Mouse (Mus musculus) CD4-positive naive resting alpha-beta T cell, adult 76 days (primary cell): Measurements from ENCODE around the gene Pmpcb. TPM values are rescaled to one million over a fixed set of nuclear protein-coding genes. Genes with fewer than 3 reads are reported as not detected.

Experiments
- total RNA-seq: library from RNA; stranded (reverse); gene quantifications from one replicate; pipeline ENCODE4 v1.2.4, GENCODE M21; 2023

Pmpcb gene
- 112 TPM for total RNA-seq

DNA sequence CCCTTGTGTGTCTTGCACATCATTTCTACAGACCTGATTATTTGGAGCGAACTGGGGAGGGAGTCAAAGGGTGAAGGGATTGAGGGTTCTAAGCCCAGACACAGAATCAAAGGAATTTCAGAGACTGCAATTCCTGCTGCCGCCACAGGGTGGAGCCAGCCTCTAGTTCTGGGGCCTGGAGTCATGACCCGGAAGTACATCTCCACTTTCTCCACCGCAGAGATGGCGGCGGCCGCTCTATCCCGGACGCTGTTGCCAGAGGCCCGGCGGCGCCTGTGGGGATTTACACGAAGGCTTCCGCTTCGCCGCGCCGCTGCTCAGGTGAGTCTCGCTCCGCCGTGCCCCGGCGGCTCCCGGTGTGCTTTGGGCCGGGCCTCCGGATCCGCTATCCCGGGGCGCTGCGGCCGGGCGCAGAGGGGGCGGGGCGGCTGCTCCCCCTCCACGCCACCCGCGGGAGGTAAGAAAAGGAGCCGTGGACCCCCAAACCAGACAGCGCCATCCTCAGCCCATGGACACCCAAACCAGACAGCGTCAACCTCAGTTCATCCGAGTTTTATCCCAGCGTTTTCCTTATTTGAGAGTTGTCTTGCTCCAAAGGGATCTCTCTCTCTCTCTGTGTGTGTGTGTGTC lies at the start of gene Pmpcb:
TSS of gene Pmpcb (plus strand) at position 186 of the 630 bp plus-strand sequence.

DNA sequence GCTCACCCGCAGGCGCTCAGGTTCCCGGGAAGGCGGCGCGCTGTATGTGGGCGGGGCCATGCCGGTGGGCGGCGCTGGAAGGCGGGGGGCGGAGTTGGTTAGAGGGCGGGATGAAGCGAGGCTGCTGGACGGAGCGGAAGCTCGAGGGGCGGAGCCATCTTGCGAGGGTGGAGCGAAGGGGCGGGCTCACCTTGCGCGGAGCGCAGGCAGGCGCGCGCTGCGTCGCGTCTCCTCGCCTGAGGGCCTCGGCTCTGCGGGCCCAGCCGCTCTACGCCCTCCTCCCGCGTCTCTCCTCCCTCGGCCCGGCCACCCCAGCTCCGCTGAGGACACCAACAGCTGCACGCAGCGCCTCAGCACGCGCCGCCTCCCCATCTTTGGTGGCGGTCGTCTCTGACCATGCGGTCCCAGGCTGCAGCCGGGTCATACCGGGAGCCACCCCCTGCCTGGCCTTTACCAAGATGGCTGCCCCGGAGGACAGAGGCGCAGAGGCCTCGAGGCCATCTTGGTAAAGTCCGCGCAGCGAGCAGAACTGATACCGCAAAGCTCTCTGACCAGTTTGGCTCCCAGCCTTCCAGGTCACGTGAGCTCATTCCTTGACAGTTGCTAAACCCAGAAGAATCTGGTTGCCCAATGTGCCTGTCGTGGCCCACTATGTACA lies 35.5 kb upstream of the Pmpcb start, which contains the start of gene Napepld:
TSS of gene Napepld (minus strand) at position 46 of the 658 bp plus-strand sequence.

DNA sequence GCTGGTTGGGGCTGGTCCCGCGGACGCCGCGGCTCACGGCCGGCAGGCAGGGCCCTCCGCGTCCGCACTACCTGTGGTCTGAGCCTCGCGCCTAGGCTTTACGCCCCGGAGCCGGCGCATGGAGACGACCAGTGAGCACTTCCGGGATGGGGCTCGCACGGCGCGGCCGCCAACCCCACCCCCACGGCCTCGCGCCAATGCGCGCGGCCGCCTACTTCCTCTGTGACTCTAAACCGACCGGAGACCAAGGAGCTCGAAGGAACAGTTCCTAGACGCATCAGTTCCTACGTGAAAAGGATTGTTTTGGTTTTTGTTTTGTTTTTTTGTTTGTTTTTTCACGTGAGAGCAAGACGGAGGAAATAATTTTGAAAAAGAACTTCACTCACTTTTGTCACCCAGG lies 48.1 kb downstream of the Pmpcb start, which contains the start of the genes Dnajc2 and Psmc2:
TSS of gene Dnajc2 (minus strand) at position 199 of the 400 bp plus-strand sequence.
TSS of gene Psmc2 (plus strand) at position 231 of the 400 bp plus-strand sequence.

Other genes starting within 250 kb of the Pmpcb start
- not detected for gene Lrrc17, start 193.6 kb upstream of the Pmpcb start, total RNA-seq
- gene Fbxl13, start 91.5 kb upstream of the Pmpcb start, total RNA-seq = not detected
- 41.5 TPM for gene Armc10, start 91.3 kb upstream of the Pmpcb start, total RNA-seq
- 1.6 TPM for gene Napepld, start 35.7 kb upstream of the Pmpcb start, total RNA-seq
- gene Dnajc2, start 48.1 kb downstream of the Pmpcb start, total RNA-seq = 56.8 TPM
- 60.9 TPM for gene Psmc2, start 48.1 kb downstream of the Pmpcb start, total RNA-seq
- not detected for gene Slc26a5, start 128.5 kb downstream of the Pmpcb start, total RNA-seq